Mouse (Mus musculus) adipocyte (in vitro differentiated cells): ENCODE data around the gene Serac1.

ENCODE experiments used
- DNase-seq: peaks from one replicate; pipeline ENCODE4 v3.0.0-alpha.2; 2016; ENCODE audit warnings: low spot score

The Serac1 gene

DNA sequence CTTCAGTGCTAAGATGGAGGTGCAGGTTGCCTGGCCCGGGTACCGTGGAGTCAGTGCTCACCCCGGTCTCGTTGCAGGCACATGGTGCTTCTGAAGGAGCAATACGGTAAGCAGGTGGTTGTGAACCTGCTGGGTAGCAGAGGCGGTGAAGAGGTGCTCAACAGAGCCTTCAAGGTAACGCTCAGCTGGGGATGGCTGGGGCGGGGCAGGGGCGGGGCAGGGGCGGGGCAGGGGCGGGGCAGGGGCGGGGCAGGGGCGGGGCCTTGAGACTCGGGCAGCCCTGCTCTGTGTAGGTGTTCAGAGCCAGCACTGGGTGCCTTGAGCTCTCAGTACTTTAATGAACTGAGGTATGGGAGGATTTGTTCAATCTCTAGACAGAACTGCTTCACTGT, 74.3 kb downstream of the Serac1 start:
- DNase-seq: no peak

DNA sequence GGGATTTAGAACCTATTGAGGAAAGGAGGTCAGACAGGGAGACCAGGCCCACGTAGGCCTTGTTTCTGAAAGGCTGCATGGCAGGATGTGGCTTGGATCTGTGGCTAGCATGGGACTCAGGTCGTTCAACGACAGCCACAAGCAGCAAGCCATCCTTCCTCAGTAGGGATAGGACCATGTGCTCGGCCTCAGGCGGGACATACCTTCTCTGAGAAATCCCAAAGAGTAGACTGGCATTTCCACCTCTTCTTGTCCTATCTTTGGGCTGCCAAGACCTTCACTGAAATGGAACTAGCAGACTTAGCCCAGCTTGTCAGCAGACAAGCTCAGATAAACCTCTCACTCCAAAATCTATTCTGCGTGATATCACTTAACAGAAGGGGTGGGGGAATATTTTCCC, 75.9 kb downstream of the Serac1 start:
- DNase-seq: no peak

- DNase-seq: no peak
These were observed 77.0 kb downstream of the Serac1 start for GRCm38 (mm10) chr17:6002563-6002962.

DNA sequence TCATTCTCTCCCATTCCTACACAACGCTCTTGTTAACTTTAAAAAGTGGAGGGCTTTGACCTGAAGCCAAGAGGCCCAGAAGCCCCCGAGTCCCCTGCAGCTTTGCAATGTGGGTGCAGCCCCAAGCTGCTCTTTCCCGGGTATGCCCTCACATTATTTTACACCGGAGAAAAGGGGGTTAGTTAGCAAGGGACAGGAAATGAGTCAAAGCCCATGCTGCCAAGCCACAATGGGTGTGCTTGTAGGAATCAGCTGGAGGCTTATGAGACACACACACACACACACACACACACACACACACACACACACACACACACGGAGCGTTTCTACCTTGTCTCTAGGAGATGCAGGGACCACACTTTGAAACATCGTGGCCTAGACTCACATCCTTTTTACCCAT, 77.7 kb downstream of the Serac1 start:
- DNase-seq: no peak

- DNase-seq: no peak
These were observed 78.2 kb downstream of the Serac1 start for GRCm38 (mm10) chr17:6001389-6001788.

- DNase-seq: no peak
These were observed 78.6 kb downstream of the Serac1 start for GRCm38 (mm10) chr17:6000864-6001319.

GRCm38 (mm10) chr17:5999039-5999543, 80.5 kb downstream of the Serac1 start:
- DNase-seq: peak; percentile 33

DNA sequence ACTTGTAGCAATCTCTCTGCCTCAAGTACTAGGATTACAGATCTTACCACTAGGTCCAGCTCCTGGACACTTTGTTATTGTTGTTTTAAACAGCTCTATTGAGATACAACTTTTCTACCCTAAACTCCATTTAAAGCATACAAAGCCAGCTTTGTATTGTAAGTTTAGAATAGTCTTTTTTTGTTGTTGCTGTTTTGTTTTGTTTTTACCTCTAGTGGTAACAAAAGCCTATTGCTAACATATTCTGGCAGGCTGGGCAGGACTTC, 81.4 kb downstream of the Serac1 start:
- DNase-seq: no peak

DNA sequence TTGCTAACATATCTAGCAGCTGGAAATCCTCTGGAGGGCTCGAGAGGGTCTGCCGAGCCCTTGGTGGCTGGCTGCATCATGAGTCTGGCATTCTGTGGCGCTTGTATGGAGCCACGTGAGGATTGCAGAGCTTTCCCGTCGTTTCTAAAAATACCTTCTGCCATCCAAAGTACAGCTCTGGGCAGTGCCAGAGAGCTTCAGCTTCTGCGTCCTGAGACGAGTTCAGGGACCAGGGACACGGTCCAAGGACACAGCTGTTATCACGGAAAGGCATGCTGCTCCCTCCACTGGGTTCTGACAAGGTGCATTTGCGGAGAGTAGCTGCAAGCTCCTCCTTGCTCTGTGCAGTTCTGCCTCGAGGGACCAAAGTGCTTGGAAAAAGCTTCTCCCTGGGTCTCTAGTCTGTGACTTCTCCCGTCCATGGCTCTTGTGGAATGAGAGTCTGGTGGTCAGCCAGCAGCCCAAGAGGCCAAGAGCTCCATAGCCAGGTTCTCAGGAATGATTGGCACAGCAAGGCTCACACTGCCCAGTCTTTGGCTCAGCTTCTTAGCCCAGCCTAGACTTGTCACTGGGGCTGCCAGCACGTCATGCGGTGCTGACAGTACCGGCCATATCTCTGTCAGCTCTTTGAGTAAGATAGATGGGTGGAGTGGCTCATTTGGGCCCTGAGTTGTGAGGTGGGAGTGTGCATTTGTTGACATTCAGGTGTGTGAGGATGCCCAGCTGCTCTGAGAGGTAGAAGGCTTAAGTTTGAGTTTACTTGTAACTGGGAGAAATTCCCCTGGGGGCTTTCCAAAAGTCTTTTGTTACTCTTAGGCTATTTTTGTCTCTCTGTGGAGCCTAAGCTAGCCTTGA, 81.9 kb downstream of the Serac1 start:
- peak; percentile 79 for DNase-seq

GRCm38 (mm10) chr17:5996589-5996988, 83.0 kb downstream of the Serac1 start:
- no peak for DNase-seq

DNA sequence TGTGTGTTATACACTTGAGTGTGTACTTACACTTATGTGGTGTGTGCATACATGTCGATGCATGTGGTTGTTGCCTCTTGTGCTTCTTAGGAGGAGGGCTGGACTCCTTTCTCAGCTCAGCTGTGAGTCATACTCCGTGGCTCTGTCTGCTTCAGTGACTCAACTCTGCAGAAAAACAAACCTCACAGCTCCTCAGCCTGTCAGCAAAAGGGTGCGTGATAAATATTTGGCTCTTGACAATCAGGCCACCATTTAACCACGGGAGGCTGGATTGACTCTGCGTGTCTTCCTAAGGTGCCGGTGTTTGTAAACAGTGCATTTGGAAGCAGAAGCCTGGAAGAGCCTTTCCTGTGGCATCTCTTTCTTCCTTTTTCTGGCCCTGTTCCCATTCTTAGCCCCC, 84.9 kb downstream of the Serac1 start:
- DNase-seq: peak; percentile 70

- DNase-seq: peak; percentile 56
These were observed 85.8 kb downstream of the Serac1 start for GRCm38 (mm10) chr17:5993581-5994260.

DNA sequence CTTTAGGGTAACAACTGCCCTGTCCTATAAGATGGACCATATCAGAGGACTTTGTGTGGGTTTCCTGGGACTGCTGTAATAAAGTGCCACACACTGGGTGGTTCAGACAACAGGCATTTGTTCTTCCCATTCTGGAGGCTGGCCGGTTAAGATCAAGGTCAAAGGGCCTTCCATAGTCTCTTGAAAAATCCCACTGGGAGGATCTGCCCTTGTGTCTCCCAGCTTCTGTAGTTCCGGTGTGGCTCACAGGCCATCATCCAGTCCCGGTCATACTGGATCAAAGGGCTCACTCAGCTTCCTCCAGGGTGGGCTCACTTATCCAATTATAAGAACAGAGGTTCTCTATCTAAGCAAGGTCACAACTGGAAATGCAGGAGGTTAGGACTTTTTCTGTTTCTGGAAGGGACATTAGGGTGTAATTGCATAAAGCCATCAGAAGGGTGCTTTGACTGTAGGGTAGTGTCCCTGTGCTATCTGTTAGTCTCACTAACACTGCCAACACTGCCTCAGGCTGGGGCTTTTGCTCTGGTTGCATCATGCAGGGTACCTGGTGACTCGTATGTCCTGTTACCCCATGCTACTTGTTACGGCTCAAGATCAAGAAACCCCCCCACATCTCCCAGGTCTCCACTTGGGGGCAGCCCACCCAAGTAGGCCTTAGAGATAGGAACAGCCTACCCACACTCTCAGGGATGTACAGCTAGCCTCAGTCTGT, 86.5 kb downstream of the Serac1 start:
- peak; percentile 30 for DNase-seq
